Mouse (Mus musculus) kidney, embryonic 15.5 days (tissue): ENCODE data around the gene Rab3ip. TPM values are rescaled to one million over a fixed set of nuclear protein-coding genes. Genes with fewer than 3 reads are reported as not detected.
A peak's percentile ranks its signal among the peaks of the same experiment; 100 is the strongest.

ENCODE experiments used
- ATAC-seq: fragments of 200-750 bp; cut with Nextera tagmentation; replicated peaks from 2 replicates; pipeline ENCODE4 v1.8.0; 2017; ENCODE audit warnings: moderate TSS enrichment; ENCODE audit not compliant: low FRiP score
- H3K27ac ChIP-seq: fragments of 300-500 bp; sonication (generic); 2 replicates; pipeline ENCODE4 v1.5.1; 2015; ENCODE audit warnings: mild to moderate bottlenecking, inconsistent platforms
- H3K27me3 ChIP-seq: fragments of 300-500 bp; sonication (generic); 2 replicates; pipeline ENCODE4 v1.6.1; 2015; ENCODE audit warnings: inconsistent platforms
- H3K36me3 ChIP-seq: fragments of 300-500 bp; sonication (generic); 2 replicates; pipeline ENCODE4 v1.6.1; 2015; ENCODE audit warnings: inconsistent platforms
- H3K4me1 ChIP-seq: fragments of 300-500 bp; sonication (generic); 2 replicates; pipeline ENCODE4 v1.6.1; 2015; ENCODE audit warnings: inconsistent platforms
- H3K4me2 ChIP-seq: fragments of 300-500 bp; sonication (generic); 2 replicates; pipeline ENCODE4 v1.6.1; 2015; ENCODE audit warnings: moderate library complexity, mild to moderate bottlenecking, inconsistent platforms
- H3K4me3 ChIP-seq: fragments of 300-500 bp; sonication (generic); replicated peaks from 2 replicates; pipeline ENCODE4 v1.5.1; 2015; ENCODE audit warnings: mild to moderate bottlenecking, inconsistent platforms
- H3K9ac ChIP-seq: fragments of 300-500 bp; sonication (generic); 2 replicates; pipeline ENCODE4 v1.6.1; 2015; ENCODE audit warnings: mild to moderate bottlenecking, inconsistent platforms
- H3K9me3 ChIP-seq: fragments of 300-500 bp; sonication (generic); replicated peaks from 2 replicates; pipeline ENCODE4 v1.6.1; 2016; ENCODE audit warnings: inconsistent platforms
- WGBS: fragments of 180-500 bp; shearing (Covaris S2); methylation state at CpG from one replicate; pipeline ENCODE4 v1.1.7; 2015; ENCODE audit warnings: mixed read lengths; 5-methylcytosine and 5-hydroxymethylcytosine counted together
- polyA plus RNA-seq: library from polyadenylated mRNA; unstranded; fragments of >200 nt; fragmentation: Nextera tagmentation; extraction: Ambion mirVana; gene quantifications from 2 replicates; pipeline ENCODE4 v1.2.1, GENCODE M21; 2015

Rab3ip gene
- polyA plus RNA-seq, 1 experiment from 2014 or later, result 114 TPM

- no peaks in the 10 kb centered on the region for H3K27me3 ChIP-seq
- no peak overlapping the region for H3K4me2 ChIP-seq
- WGBS, result 88% methylated on average over 9 of the region's 9 CpGs
- no peak for ATAC-seq
- peaks cover 11% of the 10 kb centered on the region for H3K4me1 ChIP-seq
- no peak overlapping the region for H3K9ac ChIP-seq
- no peaks in the 10 kb centered on the region for H3K9me3 ChIP-seq
- H3K27ac ChIP-seq, result no peak overlapping the region
- no peaks in the 10 kb centered on the region for H3K36me3 ChIP-seq
- no peak overlapping the region for H3K4me3 ChIP-seq
Observed at GRCm38 (mm10) chr10:116978841-116979240, 28.3 kb upstream of the Rab3ip start.

DNA sequence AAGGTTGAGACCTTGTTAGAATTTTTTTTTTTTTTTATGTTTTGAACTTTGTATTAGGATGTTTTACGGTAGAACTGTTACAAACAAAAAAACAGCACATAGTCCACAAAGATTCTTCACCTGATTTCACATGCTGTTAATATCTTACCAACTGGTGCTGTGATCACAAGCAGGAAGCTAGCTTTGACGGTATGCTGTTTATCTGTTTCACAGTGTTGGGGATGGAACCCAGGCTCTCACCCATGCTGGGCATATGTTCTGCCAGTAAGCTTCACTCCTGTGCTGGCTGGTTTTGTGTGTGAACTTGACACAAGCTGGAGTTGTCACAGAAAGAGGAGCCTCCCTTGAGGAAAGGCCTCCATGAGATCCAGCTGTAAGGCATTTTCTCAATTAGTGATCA lies 27.3 kb upstream of the Rab3ip start:
- WGBS, result 73% methylated on average over 2 of the region's 2 CpGs
- Histone ChIP-seq H3K27me3 (no peaks in the 10 kb centered on the region), H3K9me3 (no peaks in the 10 kb centered on the region), H3K4me1 (peaks cover 11% of the 10 kb centered on the region), H3K36me3 (no peaks in the 10 kb centered on the region), H3K4me2 (no peak overlapping the region), H3K27ac (no peak overlapping the region), H3K9ac (no peak overlapping the region), H3K4me3 (no peak overlapping the region)
- no peak for ATAC-seq

DNA sequence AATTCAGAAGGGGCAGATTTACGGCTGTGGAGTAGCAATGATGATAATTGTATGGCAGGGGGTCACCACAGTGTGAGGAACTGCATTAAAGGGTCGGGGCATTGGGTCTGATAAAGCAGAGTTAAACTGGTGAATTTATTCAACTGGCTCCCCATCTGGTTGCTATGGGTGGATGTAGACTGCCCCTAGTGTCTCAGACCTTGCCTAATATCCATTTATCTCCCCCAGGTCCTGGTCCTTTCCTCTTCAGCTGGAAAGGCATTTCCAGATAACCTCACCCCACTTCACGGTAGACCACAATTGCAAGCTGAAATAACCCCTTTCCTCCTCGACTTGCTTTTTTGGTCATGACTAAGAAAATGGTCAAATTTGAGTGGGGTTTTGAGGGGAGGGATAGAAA lies 26.9 kb upstream of the Rab3ip start:
- H3K4me3 ChIP-seq, result no peak overlapping the region
- peaks cover 11% of the 10 kb centered on the region for H3K4me1 ChIP-seq
- no peaks in the 10 kb centered on the region for H3K36me3 ChIP-seq
- no peak overlapping the region for H3K9ac ChIP-seq
- H3K27ac ChIP-seq, result no peak overlapping the region
- H3K9me3 ChIP-seq, result no peaks in the 10 kb centered on the region
- 18% methylated on average over 4 of the region's 4 CpGs for WGBS
- no peaks in the 10 kb centered on the region for H3K27me3 ChIP-seq
- no peak overlapping the region for H3K4me2 ChIP-seq
- peak; percentile 59 for ATAC-seq

DNA sequence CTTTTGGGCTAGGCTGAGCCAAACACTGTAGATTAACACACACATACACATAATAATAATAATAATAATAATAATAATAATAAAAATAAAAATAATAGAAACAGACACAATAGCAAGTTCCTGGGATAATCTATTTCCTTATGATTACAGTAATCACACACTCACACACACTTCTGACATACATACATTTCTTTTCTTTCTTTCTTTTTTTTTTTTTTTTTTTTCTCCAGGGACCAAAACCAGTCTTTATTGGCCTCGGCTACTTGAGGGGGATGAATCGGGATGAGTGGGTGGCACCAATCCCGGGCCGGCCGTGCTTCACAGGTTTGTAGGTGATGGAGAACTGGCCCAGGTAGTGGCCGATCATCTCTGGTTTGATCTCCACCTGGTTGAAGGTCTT lies 21.9 kb upstream of the Rab3ip start, which contains the start of gene Gm10271:
Gene Gm10271, minus strand, starts transcription at position 101 of the 400 bp plus-strand sequence.
- peaks cover 7% of the 10 kb centered on the region for H3K4me1 ChIP-seq
- H3K27me3 ChIP-seq, result no peaks in the 10 kb centered on the region
- no peak within 1 kb of the TSS for H3K27ac ChIP-seq
- no peak for ATAC-seq
- H3K4me2 ChIP-seq, result no peak within 1 kb of the TSS
- no peak within 1 kb of the TSS for H3K9ac ChIP-seq
- whole genome bisulfite sequencing, result over 99% methylated on average over 6 of the region's 6 CpGs
- H3K4me3 ChIP-seq, result no peak within 1 kb of the TSS
- H3K9me3 ChIP-seq, result no peaks in the 10 kb centered on the region
- no peaks in the 10 kb centered on the region for H3K36me3 ChIP-seq

DNA sequence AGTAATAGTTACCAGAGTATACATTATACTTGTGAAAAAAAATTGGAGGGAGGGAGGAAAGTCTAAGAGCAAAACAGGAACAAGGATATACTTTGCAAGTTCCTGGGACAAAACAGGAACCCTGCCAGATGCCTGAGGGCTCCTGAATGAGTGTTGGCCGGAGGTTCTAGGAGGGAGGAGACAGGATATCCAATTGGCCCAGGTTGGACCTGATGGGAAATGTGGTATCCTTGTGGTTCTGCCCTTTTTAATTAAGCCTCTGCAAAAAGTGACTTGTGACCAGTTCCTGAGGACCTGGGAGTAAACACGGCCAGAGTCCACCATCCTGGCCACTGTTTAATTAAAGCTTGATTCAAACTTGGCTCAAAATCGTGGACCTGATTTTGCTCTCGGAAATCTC lies 18.2 kb upstream of the Rab3ip start:
- peaks cover 6% of the 10 kb centered on the region; the same call in 1 of the 2 replicates for H3K4me1 ChIP-seq
- H3K36me3 ChIP-seq, result no peaks in the 10 kb centered on the region
- no peaks in the 10 kb centered on the region for H3K9me3 ChIP-seq
- H3K4me3 ChIP-seq, result no peak overlapping the region
- H3K27me3 ChIP-seq, result no peaks in the 10 kb centered on the region
- no peak overlapping the region for H3K27ac ChIP-seq
- no peak overlapping the region for H3K4me2 ChIP-seq
- WGBS, result 79% methylated on average over 4 of the region's 4 CpGs
- no peak overlapping the region for H3K9ac ChIP-seq
- ATAC-seq, result no peak

DNA sequence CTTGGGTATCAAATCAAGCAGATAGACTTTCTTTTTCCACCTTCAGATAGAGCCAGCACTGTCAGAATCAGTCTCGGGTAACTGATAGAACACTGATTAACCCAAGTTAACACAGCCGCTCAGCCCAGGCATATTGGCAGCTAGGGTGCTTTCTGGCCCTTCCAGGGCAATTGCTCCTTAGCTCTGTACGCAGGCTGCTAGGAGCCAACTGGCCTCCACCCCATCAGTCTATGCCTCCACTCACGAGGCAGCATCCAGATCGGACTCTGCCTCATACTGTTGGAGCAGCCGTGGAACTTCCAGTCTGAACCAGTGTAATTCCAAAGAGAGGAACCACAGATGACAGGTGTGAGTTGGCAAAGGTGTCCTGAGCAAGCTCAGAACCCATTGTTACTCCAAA lies 15.5 kb upstream of the Rab3ip start:
- Histone ChIP-seq H3K36me3 (no peaks in the 10 kb centered on the region), H3K4me2 (no peak overlapping the region), H3K9me3 (no peaks in the 10 kb centered on the region), H3K4me3 (no peak overlapping the region), H3K27ac (0 out of 2 replicates have a peak overlapping the region, but pooled peaks have one; percentile 3), H3K4me1 (peaks cover 24% of the 10 kb centered on the region; the same call in 1 of the 2 replicates), H3K9ac (no peak overlapping the region), H3K27me3 (no peaks in the 10 kb centered on the region)
- peak; percentile 38; the same call in 1 of the 2 replicates for ATAC-seq
- 64% methylated on average over 6 of the region's 6 CpGs for WGBS

DNA sequence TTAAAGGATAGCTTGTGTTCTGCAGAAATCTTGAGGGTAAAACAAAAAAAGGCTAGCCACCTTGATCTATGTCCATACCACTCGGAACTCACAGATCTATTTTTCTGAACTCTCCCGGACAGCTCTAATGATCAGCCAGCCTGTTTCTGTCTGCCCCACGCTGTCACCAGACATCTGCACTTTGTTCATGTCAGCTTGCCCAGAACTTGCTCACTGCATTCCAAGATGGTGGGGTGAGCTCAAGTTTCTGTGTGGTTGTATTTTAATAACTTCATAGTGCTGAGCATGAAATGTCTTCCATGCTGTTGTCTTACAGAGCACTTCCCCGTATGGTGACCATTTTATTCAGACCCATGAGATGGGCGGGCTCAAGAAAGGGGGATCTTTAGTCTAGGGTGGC lies 14.7 kb upstream of the Rab3ip start:
- Histone ChIP-seq H3K36me3 (no peaks in the 10 kb centered on the region), H3K4me1 (peaks cover 24% of the 10 kb centered on the region; the same call in 1 of the 2 replicates), H3K4me3 (no peak overlapping the region), H3K27me3 (no peaks in the 10 kb centered on the region), H3K9me3 (no peaks in the 10 kb centered on the region), H3K4me2 (no peak overlapping the region), H3K27ac (0 out of 2 replicates have a peak overlapping the region, but pooled peaks have one; percentile 3), H3K9ac (no peak overlapping the region)
- WGBS, result 46% methylated on average over 5 of the region's 5 CpGs
- no peak for ATAC-seq

DNA sequence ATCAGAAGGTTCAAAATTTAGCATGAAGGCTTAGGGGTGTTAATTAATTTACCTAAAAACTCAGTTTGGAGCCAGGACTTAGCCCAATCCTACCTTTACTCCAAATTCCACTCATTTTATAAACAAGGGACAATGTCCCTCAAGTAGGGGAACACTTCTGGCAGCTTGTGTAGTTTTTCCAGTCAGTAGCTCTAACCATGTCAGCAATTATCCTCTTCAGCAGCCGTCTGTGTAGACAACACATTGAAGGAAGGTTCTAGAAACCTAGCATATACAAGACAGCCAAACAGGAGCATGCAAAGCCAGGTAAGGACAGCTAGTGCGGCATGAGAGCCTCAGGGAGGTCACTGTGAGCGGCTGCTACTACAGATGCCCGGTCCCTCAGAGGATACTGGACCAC lies 14.0 kb upstream of the Rab3ip start:
- Histone ChIP-seq H3K36me3 (no peaks in the 10 kb centered on the region), H3K9ac (no peak overlapping the region), H3K27ac (no peak overlapping the region), H3K27me3 (no peaks in the 10 kb centered on the region), H3K4me2 (no peak overlapping the region), H3K9me3 (no peaks in the 10 kb centered on the region), H3K4me1 (peaks cover 24% of the 10 kb centered on the region; the same call in 1 of the 2 replicates), H3K4me3 (no peak overlapping the region)
- WGBS, result 90% methylated on average over 4 of the region's 4 CpGs
- no peak for ATAC-seq

GRCm38 (mm10) chr10:116964084-116964483 lies 13.5 kb upstream of the Rab3ip start:
- Histone ChIP-seq H3K4me1 (peaks cover 24% of the 10 kb centered on the region; the same call in 1 of the 2 replicates), H3K4me2 (no peak overlapping the region), H3K4me3 (no peak overlapping the region), H3K27me3 (no peaks in the 10 kb centered on the region), H3K36me3 (no peaks in the 10 kb centered on the region), H3K27ac (no peak overlapping the region), H3K9ac (no peak overlapping the region), H3K9me3 (no peaks in the 10 kb centered on the region)
- no peak for ATAC-seq
- WGBS, result 82% methylated on average over 11 of the region's 11 CpGs

DNA sequence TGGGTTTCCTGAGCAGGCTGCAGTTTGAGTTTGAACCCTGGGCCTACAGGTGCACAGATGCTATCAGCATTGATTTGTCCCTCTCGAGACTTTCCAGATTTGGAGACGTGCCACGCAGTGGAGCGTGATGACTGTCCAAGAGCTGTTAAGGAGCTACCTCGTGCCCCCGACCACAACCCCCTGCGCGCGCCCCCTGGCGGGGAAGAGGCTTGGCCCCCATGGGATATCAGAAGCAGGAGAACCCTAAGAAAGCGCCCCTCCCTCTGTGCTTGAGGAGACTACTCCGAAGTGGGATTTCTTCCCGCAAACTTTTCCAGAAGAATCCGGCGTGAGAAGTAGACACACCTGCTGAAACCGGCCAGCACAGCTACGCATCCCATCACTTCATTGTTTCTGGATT lies 12.2 kb upstream of the Rab3ip start:
- 64% methylated on average over 17 of the region's 17 CpGs for WGBS
- H3K4me1 ChIP-seq, result peaks cover 27% of the 10 kb centered on the region
- no peaks in the 10 kb centered on the region for H3K36me3 ChIP-seq
- ATAC-seq, result no peak
- no peaks in the 10 kb centered on the region for H3K27me3 ChIP-seq
- H3K4me2 ChIP-seq, result no peak overlapping the region
- H3K4me3 ChIP-seq, result no peak overlapping the region
- H3K9me3 ChIP-seq, result no peaks in the 10 kb centered on the region
- no peak overlapping the region for H3K9ac ChIP-seq
- no peak overlapping the region; the same call in 1 of the 2 replicates for H3K27ac ChIP-seq

GRCm38 (mm10) chr10:116962152-116962551 lies 11.6 kb upstream of the Rab3ip start:
- Histone ChIP-seq H3K36me3 (no peaks in the 10 kb centered on the region), H3K27ac (no peak overlapping the region), H3K9ac (no peak overlapping the region), H3K4me3 (no peak overlapping the region), H3K9me3 (no peaks in the 10 kb centered on the region), H3K4me2 (no peak overlapping the region), H3K4me1 (peaks cover 34% of the 10 kb centered on the region), H3K27me3 (no peaks in the 10 kb centered on the region)
- 68% methylated on average over 14 of the region's 14 CpGs for WGBS
- ATAC-seq, result no peak

- H3K4me3 ChIP-seq, result no peak overlapping the region
- H3K9ac ChIP-seq, result no peak overlapping the region
- H3K4me2 ChIP-seq, result no peak overlapping the region
- peaks cover 5% of the 10 kb centered on the region; the same call in 1 of the 2 replicates for H3K36me3 ChIP-seq
- ATAC-seq, result peak; percentile 79
- WGBS, result 9% methylated on average over 5 of the region's 5 CpGs
- 0 out of 2 replicates have a peak, but pooled peaks cover 2% of the 10 kb centered on the region for H3K9me3 ChIP-seq
- peaks cover 24% of the 10 kb centered on the region for H3K4me1 ChIP-seq
- H3K27ac ChIP-seq, result peak overlapping the region; percentile 80
- no peaks in the 10 kb centered on the region for H3K27me3 ChIP-seq
Observed at GRCm38 (mm10) chr10:116957867-116958551, 7.4 kb upstream of the Rab3ip start.
